Comparison of ENCODE assay signal across 8 mouse cellular contexts in the genomic region with DNA sequence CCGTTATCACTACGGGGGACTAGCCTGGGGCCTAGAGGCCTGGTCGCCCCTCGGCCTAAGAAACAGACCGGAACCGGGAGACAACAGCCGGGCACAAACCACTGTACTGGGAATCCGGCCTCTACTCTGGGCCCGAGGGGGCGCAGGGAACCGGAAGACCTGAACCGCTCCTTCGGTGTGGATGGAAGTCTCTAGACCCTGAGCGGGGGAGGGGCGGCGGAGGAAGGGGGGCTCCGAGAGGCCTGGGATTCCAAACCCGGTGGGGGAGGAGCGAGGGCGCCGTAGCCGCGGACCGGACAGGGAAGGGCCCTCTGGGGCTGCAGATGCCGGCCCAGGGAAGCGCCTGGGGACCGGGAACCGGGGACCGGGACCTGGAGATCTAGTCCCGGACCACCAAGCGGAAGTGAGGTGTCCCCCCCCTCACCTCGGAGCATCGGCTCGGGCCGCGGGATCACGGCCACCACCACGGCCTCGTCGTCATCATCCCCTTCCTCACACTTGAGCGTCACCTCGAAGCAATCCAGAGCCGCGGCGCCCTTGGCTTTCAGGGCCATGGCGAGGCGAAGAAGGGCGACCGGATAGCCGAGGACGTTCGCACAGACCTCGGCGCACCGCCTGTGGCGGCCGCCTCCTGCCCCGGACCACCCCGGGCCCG. TPM values are rescaled to one million over a fixed set of nuclear protein-coding genes. Genes with fewer than 3 reads are reported as not detected.
DNase-seq lines count a peak whose midpoint lies in the region; ATAC-seq lines count a peak whose summit lies in the region.

No protein-coding gene starts in this region.

- H3K4me3 ChIP-seq in brown adipose tissue, adult 24 weeks (ENCODE audit: insufficient read depth, low read depth, low read length) = peak overlapping the region; percentile 97
- peak overlapping the region; percentile 67 for H3K4me3 ChIP-seq in forebrain, embryonic 10.5 days
- peak overlapping the region; percentile 79 for H3K4me3 ChIP-seq in heart, embryonic 15.5 days
- H3K4me3 ChIP-seq in liver, embryonic 16.5 days (ENCODE audit: low read depth, low read length) = peak overlapping the region; percentile 86
- H3K4me3 ChIP-seq in neural tube, embryonic 12.5 days = peak overlapping the region; percentile 90

- peak overlapping the region; percentile 94 for H3K9ac ChIP-seq in heart, embryonic 15.5 days
- peak overlapping the region; percentile 85 for H3K9ac ChIP-seq in liver, embryonic 16.5 days (ENCODE audit: low read depth, low read length)
- H3K9ac ChIP-seq in neural tube, embryonic 12.5 days = peak overlapping the region; percentile 96

- WGBS in forebrain, embryonic 10.5 days = under 1% methylated on average over 60 of the region's 60 CpGs
- WGBS in heart, embryonic 15.5 days = under 1% methylated on average over 56 of the region's 60 CpGs
- WGBS in liver, embryonic 16.5 days (ENCODE audit: insufficient replicate concordance) = 1% methylated on average over 55 of the region's 60 CpGs
- WGBS in neural tube, embryonic 12.5 days = under 1% methylated on average over 56 of the region's 60 CpGs

- H3K4me2 ChIP-seq in heart, embryonic 15.5 days = peak overlapping the region; percentile 78
- H3K4me2 ChIP-seq in liver, embryonic 16.5 days (ENCODE audit: low read depth, low read length) = peak overlapping the region; percentile 97
- peak overlapping the region; percentile 86 for H3K4me2 ChIP-seq in neural tube, embryonic 12.5 days (replicated peaks)

- peak; percentile 50 for ATAC-seq in heart, embryonic 15.5 days (replicated peaks; ENCODE audit: insufficient number of reproducible peaks, insufficient read depth, low FRiP score, low read depth)
- ATAC-seq in liver, embryonic 16.5 days (ENCODE audit: low read depth) = peak; percentile 7
- ATAC-seq in neural tube, embryonic 12.5 days (ENCODE audit: low FRiP score, low read depth) = peak; percentile 67

- H3K27me3 ChIP-seq in forebrain, embryonic 10.5 days (ENCODE audit: poor library complexity, severe bottlenecking) = no peaks in the 10 kb centered on the region
- no peaks in the 10 kb centered on the region for H3K27me3 ChIP-seq in heart, embryonic 15.5 days
- no peaks in the 10 kb centered on the region for H3K27me3 ChIP-seq in liver, embryonic 16.5 days (ENCODE audit: control insufficient read depth, insufficient read depth, low read depth, low read length)
- no peaks in the 10 kb centered on the region for H3K27me3 ChIP-seq in neural tube, embryonic 12.5 days (replicated peaks)

- H3K27ac ChIP-seq in brown adipose tissue, adult 24 weeks (replicated peaks; ENCODE audit: low read depth, low read length) = peak overlapping the region; percentile 58
- peak overlapping the region; percentile 98 for H3K27ac ChIP-seq in forebrain, embryonic 10.5 days
- H3K27ac ChIP-seq in heart, embryonic 15.5 days = peak overlapping the region; percentile 90
- H3K27ac ChIP-seq in liver, embryonic 16.5 days (ENCODE audit: low read length) = peak overlapping the region; percentile 63; the same call in 1 of the 2 replicates
- peak overlapping the region; percentile 89 for H3K27ac ChIP-seq in neural tube, embryonic 12.5 days

- H3K4me1 ChIP-seq in brown adipose tissue, adult 24 weeks (ENCODE audit: control insufficient read depth, insufficient read depth, insufficient read length, low read length) = peaks cover 3% of the 10 kb centered on the region; the same call in 1 of the 2 replicates
- peaks cover 37% of the 10 kb centered on the region for H3K4me1 ChIP-seq in forebrain, embryonic 10.5 days
- H3K4me1 ChIP-seq in heart, embryonic 15.5 days (replicated peaks) = peaks cover 36% of the 10 kb centered on the region
- H3K4me1 ChIP-seq in liver, embryonic 16.5 days (ENCODE audit: control insufficient read depth, low read depth, low read length) = peaks cover 14% of the 10 kb centered on the region
- peaks cover 26% of the 10 kb centered on the region for H3K4me1 ChIP-seq in neural tube, embryonic 12.5 days

- H3K9me3 ChIP-seq in forebrain, embryonic 10.5 days = peaks cover 11% of the 10 kb centered on the region; the same call in 1 of the 2 replicates
- peaks cover 3% of the 10 kb centered on the region; the same call in 1 of the 2 replicates for H3K9me3 ChIP-seq in heart, embryonic 15.5 days (replicated peaks)
- H3K9me3 ChIP-seq in liver, embryonic 16.5 days (replicated peaks; ENCODE audit: control insufficient read depth, low read length) = no peaks in the 10 kb centered on the region
- no peaks in the 10 kb centered on the region for H3K9me3 ChIP-seq in neural tube, embryonic 12.5 days

- H3K36me3 ChIP-seq in forebrain, embryonic 10.5 days (replicated peaks) = peaks cover 47% of the 10 kb centered on the region
- peaks cover 5% of the 10 kb centered on the region; the same call in 1 of the 2 replicates for H3K36me3 ChIP-seq in heart, embryonic 15.5 days
- H3K36me3 ChIP-seq in liver, embryonic 16.5 days (ENCODE audit: control insufficient read depth, insufficient read depth) = no peaks in the 10 kb centered on the region
- peaks cover 6% of the 10 kb centered on the region; the same call in 1 of the 2 replicates for H3K36me3 ChIP-seq in neural tube, embryonic 12.5 days

- peak; percentile 19 to 35 for DNase-seq in CD8-positive naive resting alpha-beta T cell, adult 2 months (ENCODE audit: low read depth in 2 of 2, low spot score in 2 of 2)
- peak; percentile 79 for DNase-seq in forebrain, embryonic 10.5 days (ENCODE audit: extremely low spot score, low spot score)
- peak; percentile 83 for DNase-seq in kidney, postnatal 14 days
- peak; percentile 78 for DNase-seq in testis, postnatal 14 days (ENCODE audit: low spot score)

RNA-seq across cellular contexts. Expression of gene Spindoc, which starts 0.4 kb away (rescaled TPM):
- polyA plus RNA-seq in brown adipose tissue, adult 24 weeks (2012; ENCODE audit: insufficient read depth, insufficient read length, missing spikeins) = 5.8 and 6.3 TPM in 2 replicates
- 44.5 and 45.0 TPM in 2 replicates for polyA plus RNA-seq in forebrain, embryonic 10.5 days (2016; fragmentation: Nextera tagmentation; extraction: Ambion mirVana)
- polyA plus RNA-seq in heart, embryonic 15.5 days (2015; fragmentation: Nextera tagmentation; extraction: Ambion mirVana) = 16.9 and 18.7 TPM in 2 replicates
- 2.7 and 2.8 TPM in 2 replicates for polyA plus RNA-seq in liver, embryonic 16.5 days (2015; fragmentation: Nextera tagmentation; extraction: Ambion mirVana)
- 42.8 and 46.6 TPM in 2 replicates for polyA plus RNA-seq in neural tube, embryonic 12.5 days (2016; fragmentation: Nextera tagmentation; extraction: Ambion mirVana)

RNA-seq across cellular contexts. Expression of gene 2700081O15Rik, which starts 35.0 kb away (rescaled TPM):
- 7.6 and 8.3 TPM in 2 replicates for polyA plus RNA-seq in brown adipose tissue, adult 24 weeks (2012; ENCODE audit: insufficient read depth, insufficient read length, missing spikeins)
- polyA plus RNA-seq in forebrain, embryonic 10.5 days (2016; fragmentation: Nextera tagmentation; extraction: Ambion mirVana) = 5.2 TPM in 2 replicates
- polyA plus RNA-seq in heart, embryonic 15.5 days (2015; fragmentation: Nextera tagmentation; extraction: Ambion mirVana) = 3.3 and 4.7 TPM in 2 replicates
- polyA plus RNA-seq in liver, embryonic 16.5 days (2015; fragmentation: Nextera tagmentation; extraction: Ambion mirVana) = 0.55 and 0.61 TPM in 2 replicates
- polyA plus RNA-seq in neural tube, embryonic 12.5 days (2016; fragmentation: Nextera tagmentation; extraction: Ambion mirVana) = 21.6 and 22.7 TPM in 2 replicates

RNA-seq across cellular contexts. Expression of gene Mark2, which starts 40.7 kb away (rescaled TPM):
- 24.1 and 35.4 TPM in 2 replicates for polyA plus RNA-seq in brown adipose tissue, adult 24 weeks (2012; ENCODE audit: insufficient read depth, insufficient read length, missing spikeins)
- 38.2 and 41.4 TPM in 2 replicates for polyA plus RNA-seq in forebrain, embryonic 10.5 days (2016; fragmentation: Nextera tagmentation; extraction: Ambion mirVana)
- 26.4 and 38.1 TPM in 2 replicates for polyA plus RNA-seq in heart, embryonic 15.5 days (2015; fragmentation: Nextera tagmentation; extraction: Ambion mirVana)
- polyA plus RNA-seq in liver, embryonic 16.5 days (2015; fragmentation: Nextera tagmentation; extraction: Ambion mirVana) = 13.8 and 15.3 TPM in 2 replicates
- polyA plus RNA-seq in neural tube, embryonic 12.5 days (2016; fragmentation: Nextera tagmentation; extraction: Ambion mirVana) = 62.3 and 72.0 TPM in 2 replicates

Comparison
In these comparisons a context has a peak if more than half of its experiments do, and no peak if none do; other contexts are left out.
1. Peak in every context shown above with its lines: DNase-seq, ATAC-seq, H3K4me3 ChIP-seq and H3K27ac ChIP-seq.
2. DNase-seq: peak in every context shown above with its lines; median percentile 83 in kidney, postnatal 14 days; 79 in forebrain, embryonic 10.5 days; 78 in testis, postnatal 14 days; 27 in CD8-positive naive resting alpha-beta T cell, adult 2 months.
3. ATAC-seq: peak in every context shown above with its lines; median percentile 67 in neural tube, embryonic 12.5 days; 50 in heart, embryonic 15.5 days; 7 in liver, embryonic 16.5 days.